Mouse (Mus musculus): ENCODE measurements around the gene Alkbh3.

The Alkbh3 gene

GRCm38 (mm10) chr2:93992810-93993209 is 17.8 kb downstream of the Alkbh3 start:
- DNase-seq (ENCODE audit: low spot score), result no peak

- no peak for DNase-seq (ENCODE audit: low spot score)
Observed at GRCm38 (mm10) chr2:93992259-93992658, 18.3 kb downstream of the Alkbh3 start.

- no peak for DNase-seq (ENCODE audit: low spot score)
Observed at GRCm38 (mm10) chr2:93991336-93991735, 19.3 kb downstream of the Alkbh3 start.

- no peak for DNase-seq (ENCODE audit: low spot score)
Observed at GRCm38 (mm10) chr2:93988440-93988839, 22.2 kb downstream of the Alkbh3 start.

GRCm38 (mm10) chr2:93982457-93983235 is 28.0 kb downstream of the Alkbh3 start:
- no peak for DNase-seq (ENCODE audit: low spot score)

- no peak for DNase-seq (ENCODE audit: low spot score)
Observed at GRCm38 (mm10) chr2:93979249-93980120, 31.1 kb downstream of the Alkbh3 start.

- no peak for DNase-seq (ENCODE audit: low spot score)
Observed at GRCm38 (mm10) chr2:93976436-93977252, 34.0 kb downstream of the Alkbh3 start.

GRCm38 (mm10) chr2:93975526-93976435 is 34.8 kb downstream of the Alkbh3 start:
- DNase-seq (ENCODE audit: low spot score), result no peak

- DNase-seq (ENCODE audit: low spot score), result no peak
Observed at GRCm38 (mm10) chr2:93975041-93975440, 35.6 kb downstream of the Alkbh3 start.

- DNase-seq (ENCODE audit: low spot score), result no peak
Observed at GRCm38 (mm10) chr2:93971647-93972046, 39.0 kb downstream of the Alkbh3 start.

- DNase-seq (ENCODE audit: low spot score), result no peak
Observed at GRCm38 (mm10) chr2:93964494-93965160, 46.0 kb downstream of the Alkbh3 start.

GRCm38 (mm10) chr2:93963802-93964201 is 46.8 kb downstream of the Alkbh3 start:
- no peak for DNase-seq (ENCODE audit: low spot score)

GRCm38 (mm10) chr2:93961716-93962115 is 48.9 kb downstream of the Alkbh3 start:
- no peak for DNase-seq (ENCODE audit: low spot score)

- no peak for DNase-seq (ENCODE audit: low spot score)
Observed at GRCm38 (mm10) chr2:93959346-93959745, 51.3 kb downstream of the Alkbh3 start.

- no peak for DNase-seq (ENCODE audit: low spot score)
Observed at GRCm38 (mm10) chr2:93958216-93958615, 52.4 kb downstream of the Alkbh3 start.

GRCm38 (mm10) chr2:93957785-93958175 is 52.8 kb downstream of the Alkbh3 start:
- DNase-seq (ENCODE audit: low spot score), result no peak

- DNase-seq (ENCODE audit: low spot score), result no peak
Observed at GRCm38 (mm10) chr2:93956908-93957784, 53.5 kb downstream of the Alkbh3 start, which contains the start of gene Gm13889. Gm13889 (minus strand) TSS chr2:93957201.

- no peak for DNase-seq (ENCODE audit: low spot score)
Observed at GRCm38 (mm10) chr2:93956331-93956801, 54.2 kb downstream of the Alkbh3 start.

GRCm38 (mm10) chr2:93955886-93956285 is 54.7 kb downstream of the Alkbh3 start:
- no peak for DNase-seq (ENCODE audit: low spot score)
